Mouse (Mus musculus) cerebellum, adult 9-11 months (tissue): ENCODE data around the gene Wdr5b.
"Not testable (repeated sequence)": the region's sequence is repeated elsewhere in the genome, so short reads cannot be mapped to it uniquely, and the experiment has no call there.

Experiments used
- DNase-seq: peaks from one replicate; pipeline ENCODE4 v3.0.0; 2022

The Wdr5b gene

GRCm38 (mm10) chr16:36040640-36041624 lies at the start of gene Wdr5b:
Gene Wdr5b (plus strand): TSS chr16:36041190.
- DNase-seq = peak; percentile 98

- no peak for DNase-seq
These were observed 48.6 kb upstream of the Wdr5b start for GRCm38 (mm10) chr16:35992391-35992790.

GRCm38 (mm10) chr16:35993316-35993715 lies 47.7 kb upstream of the Wdr5b start:
- DNase-seq = no peak

- DNase-seq = not testable (repeated sequence)
These were observed 42.1 kb upstream of the Wdr5b start for GRCm38 (mm10) chr16:35998852-35999251.

GRCm38 (mm10) chr16:36008396-36008795 lies 32.6 kb upstream of the Wdr5b start:
- no peak for DNase-seq

- no peak for DNase-seq
These were observed 24.7 kb upstream of the Wdr5b start for GRCm38 (mm10) chr16:36016335-36016734.

GRCm38 (mm10) chr16:36028120-36028519 lies 12.9 kb upstream of the Wdr5b start:
- DNase-seq = not testable (repeated sequence)

- no peak for DNase-seq
These were observed 633 bp downstream of the Wdr5b start for GRCm38 (mm10) chr16:36041625-36042020.

- DNase-seq = no peak
These were observed 2.1 kb downstream of the Wdr5b start for GRCm38 (mm10) chr16:36043073-36043472.

GRCm38 (mm10) chr16:36043964-36044363 lies 3.0 kb downstream of the Wdr5b start:
- no peak for DNase-seq

- DNase-seq = no peak
These were observed 6.5 kb downstream of the Wdr5b start for GRCm38 (mm10) chr16:36047538-36047937.

- no peak for DNase-seq
These were observed 10.5 kb downstream of the Wdr5b start for GRCm38 (mm10) chr16:36051491-36051890.

GRCm38 (mm10) chr16:36053524-36054275 lies 12.7 kb downstream of the Wdr5b start:
- no peak for DNase-seq

- no peak for DNase-seq
These were observed 13.9 kb downstream of the Wdr5b start for GRCm38 (mm10) chr16:36054920-36055319.

GRCm38 (mm10) chr16:36056416-36056815 lies 15.4 kb downstream of the Wdr5b start:
- no peak for DNase-seq

- no peak for DNase-seq
These were observed 17.0 kb downstream of the Wdr5b start for GRCm38 (mm10) chr16:36057933-36058475.

GRCm38 (mm10) chr16:36062534-36062933 lies 21.5 kb downstream of the Wdr5b start:
- not testable (repeated sequence) for DNase-seq

- DNase-seq = no peak
These were observed 22.3 kb downstream of the Wdr5b start for GRCm38 (mm10) chr16:36063315-36063714.

- DNase-seq = no peak
These were observed 23.9 kb downstream of the Wdr5b start for GRCm38 (mm10) chr16:36064904-36065303.

GRCm38 (mm10) chr16:36067694-36068093 lies 26.7 kb downstream of the Wdr5b start:
- no peak for DNase-seq

- no peak for DNase-seq
These were observed 27.4 kb downstream of the Wdr5b start for GRCm38 (mm10) chr16:36068356-36068755.

- no peak for DNase-seq
These were observed 29.0 kb downstream of the Wdr5b start for GRCm38 (mm10) chr16:36069819-36070575.

GRCm38 (mm10) chr16:36071071-36071449 lies 30.1 kb downstream of the Wdr5b start:
- DNase-seq = no peak
